Mouse (Mus musculus): Measurements from ENCODE around the gene Galnt4.

GRCm38 (mm10) chr10:99136337-99136736 lies 28.4 kb downstream of the Galnt4 start:
- no peak for TF ChIP-seq POLR2A (IDR thresholded peaks at IDR 0.05; ENCODE audit: borderline replicate concordance, extremely low read depth, low read depth, low read length)
- TF ChIP-seq CTCF (IDR thresholded peaks at IDR 0.05; ENCODE audit: insufficient read depth, low read length): no peak
